Mouse (Mus musculus) cerebellum, adult 2 months (tissue): ENCODE data around the gene Odf2l.

ENCODE experiments used
- CTCF ChIP-seq: fragments of 200-500 bp; IDR thresholded peaks from 2 replicates; pipeline ENCODE4 v1.5.1; 2011; ENCODE audit warnings: low read depth, mild to moderate bottlenecking, control low read depth, low read length, moderate library complexity, borderline replicate concordance; ENCODE audit not compliant: insufficient read depth
- POLR2A ChIP-seq: fragments of 200-500 bp; IDR thresholded peaks from 2 replicates; pipeline ENCODE4 v1.6.1; 2011; ENCODE audit warnings: low read length, control low read depth, borderline replicate concordance; ENCODE audit not compliant: insufficient read depth

DNA sequence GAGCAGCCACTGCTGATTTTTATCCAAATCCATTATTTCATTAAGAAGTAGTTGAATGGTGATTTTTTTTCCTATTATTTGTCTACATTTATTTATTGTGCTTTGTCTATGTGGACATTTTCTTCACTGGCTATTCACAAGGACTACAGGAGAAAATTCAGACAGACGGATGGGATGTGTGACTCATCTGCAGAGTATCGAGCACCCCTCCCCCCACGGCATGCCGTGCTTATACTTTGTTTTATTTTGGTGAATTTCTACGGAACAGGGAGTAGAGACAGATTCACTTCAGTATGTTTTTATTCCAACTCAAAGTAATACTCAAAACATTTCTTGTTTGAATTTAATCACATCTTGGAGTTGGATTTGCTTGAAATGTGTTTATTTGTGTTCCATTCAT, 49.4 kb downstream of the Odf2l start:
- TF ChIP-seq CTCF (no peak), POLR2A (no peak)
